Mouse (Mus musculus): ENCODE data around the gene Ano6. TPM values are rescaled to one million over a fixed set of nuclear protein-coding genes. Genes with fewer than 3 reads are reported as not detected.

The Ano6 gene
- polyA plus RNA-seq, 1 experiment = 172 TPM

- H3K4me3 ChIP-seq (ENCODE audit: low read depth, low read length) = no peak overlapping the region
- no peak overlapping the region for H3K27ac ChIP-seq (ENCODE audit: insufficient read depth, low read depth, low read length)
- TF ChIP-seq POLR2A (IDR thresholded peaks at IDR 0.05; ENCODE audit: low read depth, low read length) (no peak), CTCF (IDR thresholded peaks at IDR 0.05; ENCODE audit: extremely low read depth, insufficient read length, insufficient replicate concordance, low read depth, low read length) (no peak)
- WGBS = 81% methylated on average over 3 of the region's 3 CpGs
- no peaks in the 10 kb centered on the region for H3K27me3 ChIP-seq (ENCODE audit: control insufficient read depth, insufficient read depth, low read length)
- peaks cover 30% of the 10 kb centered on the region; the same call in 1 of the 2 replicates for H3K4me1 ChIP-seq (ENCODE audit: control insufficient read depth, insufficient read depth, insufficient read length, low read length)
- peaks cover 6% of the 10 kb centered on the region for H3K36me3 ChIP-seq (ENCODE audit: control insufficient read depth, insufficient read depth, low read length)
Observed at GRCm38 (mm10) chr15:95803484-95803883, 12.8 kb downstream of the Ano6 start.

DNA sequence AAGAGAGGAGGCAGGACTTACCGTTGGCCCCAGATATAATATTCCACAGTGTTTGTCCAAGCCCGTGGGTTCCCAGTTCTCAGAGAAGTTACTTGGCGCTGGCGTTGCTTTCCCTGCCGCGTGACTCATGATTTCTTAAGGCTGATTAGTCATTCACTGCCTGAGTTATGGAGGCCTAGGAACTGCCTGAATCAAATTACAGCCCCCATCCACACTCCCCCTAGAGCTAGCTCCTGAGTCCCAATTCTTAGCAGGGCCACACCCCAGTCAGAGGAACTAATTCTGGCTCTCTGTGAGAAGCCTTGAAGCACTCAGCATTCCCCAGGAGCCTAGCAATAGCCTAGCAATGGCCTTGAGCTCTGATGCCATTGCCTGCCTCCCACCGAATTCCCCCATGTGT lies 13.6 kb downstream of the Ano6 start:
- peak overlapping the region; percentile 68 for H3K27ac ChIP-seq (ENCODE audit: insufficient read depth, low read depth, low read length)

DNA sequence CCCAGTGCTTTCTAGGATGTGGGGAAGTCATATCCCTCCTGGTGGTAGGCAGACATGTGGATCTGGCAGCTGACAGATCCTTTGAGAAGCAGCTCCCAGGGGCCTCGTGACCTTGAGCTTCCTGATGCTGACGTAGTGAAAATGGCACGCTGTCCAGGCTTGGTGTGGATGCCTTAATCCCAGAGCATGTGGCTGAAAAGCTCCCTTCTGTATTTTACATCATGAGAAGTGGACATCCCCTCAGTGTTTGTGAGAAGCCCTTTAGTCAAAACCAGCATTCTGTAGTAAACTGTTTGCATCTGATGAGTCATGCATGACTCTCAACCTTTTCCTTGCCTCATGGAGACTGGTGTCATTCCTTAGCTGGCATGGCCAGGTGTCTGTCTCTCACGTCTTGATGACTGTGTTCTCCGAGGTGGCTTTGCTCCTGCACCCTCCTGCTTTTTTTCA lies 14.4 kb downstream of the Ano6 start:
- Histone ChIP-seq H3K4me3 (ENCODE audit: low read depth, low read length) (no peak overlapping the region), H3K4me1 (ENCODE audit: control insufficient read depth, insufficient read depth, insufficient read length, low read length) (peaks cover 33% of the 10 kb centered on the region; the same call in 1 of the 2 replicates), H3K27me3 (ENCODE audit: control insufficient read depth, insufficient read depth, low read length) (no peaks in the 10 kb centered on the region), H3K36me3 (ENCODE audit: control insufficient read depth, insufficient read depth, low read length) (peaks cover 9% of the 10 kb centered on the region), H3K27ac (ENCODE audit: insufficient read depth, low read depth, low read length) (no peak overlapping the region)
- WGBS = 61% methylated on average over 5 of the region's 5 CpGs
- TF ChIP-seq POLR2A (IDR thresholded peaks at IDR 0.05; ENCODE audit: low read depth, low read length) = no peak
- no peak for TF ChIP-seq CTCF (IDR thresholded peaks at IDR 0.05; ENCODE audit: extremely low read depth, insufficient read length, insufficient replicate concordance, low read depth, low read length)

More for the DNA sequence above, 13.6 kb downstream of the Ano6 start:
- Histone ChIP-seq H3K27me3 (ENCODE audit: control insufficient read depth, insufficient read depth, low read length) (no peaks in the 10 kb centered on the region), H3K4me1 (ENCODE audit: control insufficient read depth, insufficient read depth, insufficient read length, low read length) (peaks cover 33% of the 10 kb centered on the region; the same call in 1 of the 2 replicates), H3K4me3 (ENCODE audit: low read depth, low read length) (no peak overlapping the region), H3K36me3 (ENCODE audit: control insufficient read depth, insufficient read depth, low read length) (peaks cover 5% of the 10 kb centered on the region)
- WGBS = 17% methylated on average over 7 of the region's 7 CpGs
- TF ChIP-seq CTCF (IDR thresholded peaks at IDR 0.05; ENCODE audit: extremely low read depth, insufficient read length, insufficient replicate concordance, low read depth, low read length) (no peak), POLR2A (IDR thresholded peaks at IDR 0.05; ENCODE audit: low read depth, low read length) (no peak)

GRCm38 (mm10) chr15:95807908-95808307 lies 17.3 kb downstream of the Ano6 start:
- H3K4me1 ChIP-seq (ENCODE audit: control insufficient read depth, insufficient read depth, insufficient read length, low read length) = peaks cover 24% of the 10 kb centered on the region; the same call in 1 of the 2 replicates
- H3K36me3 ChIP-seq (ENCODE audit: control insufficient read depth, insufficient read depth, low read length) = peaks cover 15% of the 10 kb centered on the region
- no peak overlapping the region for H3K4me3 ChIP-seq (ENCODE audit: low read depth, low read length)
- no peak for TF ChIP-seq POLR2A (IDR thresholded peaks at IDR 0.05; ENCODE audit: low read depth, low read length)
- no peak for TF ChIP-seq CTCF (IDR thresholded peaks at IDR 0.05; ENCODE audit: extremely low read depth, insufficient read length, insufficient replicate concordance, low read depth, low read length)
- H3K27me3 ChIP-seq (ENCODE audit: control insufficient read depth, insufficient read depth, low read length) = no peaks in the 10 kb centered on the region
- no peak overlapping the region for H3K27ac ChIP-seq (ENCODE audit: insufficient read depth, low read depth, low read length)
- 70% methylated on average over 3 of the region's 3 CpGs for WGBS

- WGBS = 49% methylated on average over 4 of the region's 4 CpGs
- Histone ChIP-seq H3K36me3 (ENCODE audit: control insufficient read depth, insufficient read depth, low read length) (peaks cover 17% of the 10 kb centered on the region), H3K27me3 (ENCODE audit: control insufficient read depth, insufficient read depth, low read length) (no peaks in the 10 kb centered on the region), H3K4me3 (ENCODE audit: low read depth, low read length) (no peak overlapping the region), H3K27ac (ENCODE audit: insufficient read depth, low read depth, low read length) (no peak overlapping the region), H3K4me1 (ENCODE audit: control insufficient read depth, insufficient read depth, insufficient read length, low read length) (peaks cover 11% of the 10 kb centered on the region; the same call in 1 of the 2 replicates)
- TF ChIP-seq POLR2A (IDR thresholded peaks at IDR 0.05; ENCODE audit: low read depth, low read length) (no peak), CTCF (IDR thresholded peaks at IDR 0.05; ENCODE audit: extremely low read depth, insufficient read length, insufficient replicate concordance, low read depth, low read length) (no peak)
Observed at GRCm38 (mm10) chr15:95810357-95810761, 19.7 kb downstream of the Ano6 start.

- Histone ChIP-seq H3K27me3 (ENCODE audit: control insufficient read depth, insufficient read depth, low read length) (no peaks in the 10 kb centered on the region), H3K36me3 (ENCODE audit: control insufficient read depth, insufficient read depth, low read length) (peaks cover 21% of the 10 kb centered on the region), H3K4me1 (ENCODE audit: control insufficient read depth, insufficient read depth, insufficient read length, low read length) (peaks cover 18% of the 10 kb centered on the region; the same call in 1 of the 2 replicates), H3K27ac (ENCODE audit: insufficient read depth, low read depth, low read length) (no peak overlapping the region), H3K4me3 (ENCODE audit: low read depth, low read length) (no peak overlapping the region)
- TF ChIP-seq CTCF (IDR thresholded peaks at IDR 0.05; ENCODE audit: extremely low read depth, insufficient read length, insufficient replicate concordance, low read depth, low read length) (no peak), POLR2A (IDR thresholded peaks at IDR 0.05; ENCODE audit: low read depth, low read length) (no peak)
- 90% methylated on average over 8 of the region's 8 CpGs for WGBS
Observed at GRCm38 (mm10) chr15:95812821-95813571, 22.4 kb downstream of the Ano6 start.

DNA sequence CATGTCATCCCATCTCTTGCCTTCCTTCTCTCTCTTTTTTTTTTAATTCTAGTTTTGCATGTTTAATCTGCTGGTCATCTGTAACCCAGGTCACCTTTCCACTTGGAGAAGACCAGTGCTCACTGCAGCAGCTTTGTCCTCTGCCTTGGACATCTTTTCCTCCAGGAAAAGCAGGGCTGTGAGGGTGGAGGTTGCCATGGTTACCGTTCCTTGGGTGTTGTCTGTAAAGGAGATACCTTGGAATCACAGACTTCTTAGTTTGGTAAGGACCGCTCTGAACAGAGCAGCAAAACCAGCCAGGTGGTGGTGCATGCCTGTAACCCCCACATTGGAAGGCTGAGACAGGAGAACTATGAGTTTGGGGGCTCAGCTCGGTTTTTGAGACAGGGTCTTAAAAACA lies 26.9 kb downstream of the Ano6 start:
- Histone ChIP-seq H3K4me1 (ENCODE audit: control insufficient read depth, insufficient read depth, insufficient read length, low read length) (peaks cover 19% of the 10 kb centered on the region; the same call in 1 of the 2 replicates), H3K4me3 (ENCODE audit: low read depth, low read length) (no peak overlapping the region), H3K27me3 (ENCODE audit: control insufficient read depth, insufficient read depth, low read length) (no peaks in the 10 kb centered on the region), H3K27ac (ENCODE audit: insufficient read depth, low read depth, low read length) (peak overlapping the region; percentile 9; the same call in 1 of the 2 replicates), H3K36me3 (ENCODE audit: control insufficient read depth, insufficient read depth, low read length) (peaks cover 15% of the 10 kb centered on the region)
- 81% methylated on average over 3 of the region's 3 CpGs for WGBS
- no peak for TF ChIP-seq POLR2A (IDR thresholded peaks at IDR 0.05; ENCODE audit: low read depth, low read length)
- no peak for TF ChIP-seq CTCF (IDR thresholded peaks at IDR 0.05; ENCODE audit: extremely low read depth, insufficient read length, insufficient replicate concordance, low read depth, low read length)

Measured in small intestine, adult 2 months (tissue).